Mouse (Mus musculus) brain, embryonic 14.5 days (tissue): ENCODE measurements at regions not wholly inside any gene's neighbourhood (a gene's known extent, or its start where the extent isn't known, plus 50 kb on each side); places are given as distances from the start of the nearest gene placed in this dataset.

ENCODE experiments used
- CTCF ChIP-seq: fragments of 200-500 bp; IDR thresholded peaks from 2 replicates; pipeline ENCODE4 v1.5.1; 2012; ENCODE audit warnings: inconsistent platforms, mild to moderate bottlenecking, moderate library complexity, borderline replicate concordance; ENCODE audit not compliant: insufficient read depth, insufficient read length; ENCODE audit errors: extremely low read depth
- POLR2A ChIP-seq: fragments of 200-500 bp; IDR thresholded peaks from 2 replicates; pipeline ENCODE4 v1.6.1; 2012; ENCODE audit warnings: mild to moderate bottlenecking, inconsistent platforms, borderline replicate concordance; ENCODE audit not compliant: poor library complexity, insufficient read depth, insufficient read length, severe bottlenecking; ENCODE audit errors: extremely low read depth

GRCm38 (mm10) chr6:44850829-44851228 lies 208.3 kb upstream of the Cntnap2 start:
- TF ChIP-seq POLR2A (no peak), CTCF (no peak)
